In the genomic region with DNA sequence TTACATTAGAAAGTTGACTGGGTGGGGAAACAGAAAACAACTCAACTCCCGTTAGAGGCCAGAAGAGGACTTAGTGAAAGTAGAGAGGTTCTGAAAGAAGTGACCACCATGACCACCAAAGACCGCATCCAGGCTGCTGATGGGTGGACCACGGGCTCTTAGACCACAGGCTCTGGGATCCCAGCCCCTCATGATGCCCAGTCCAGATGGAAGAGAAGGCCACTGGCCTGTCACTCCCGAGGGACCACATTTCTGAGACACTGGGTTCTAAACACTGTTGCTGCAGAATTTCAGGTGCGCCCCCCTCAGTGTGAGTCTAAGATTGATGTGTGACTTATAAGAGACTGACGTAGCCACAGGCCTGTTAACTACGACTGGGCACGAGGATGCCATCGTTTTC, we compare ENCODE assay signal across 26 mouse cellular contexts. TPM values are rescaled to one million over a fixed set of nuclear protein-coding genes. Genes with fewer than 3 reads are reported as not detected.
DNase-seq lines count a peak whose midpoint lies in the region; ATAC-seq lines count a peak whose summit lies in the region.
"Had no signal": no experiment of that assay in that cellular context is flagged by ENCODE, and none has a peak within 500 bp of the region (broad histone marks: within the 10 kb centered on the region; RNA-seq: fewer than 3 reads in every experiment).

No protein-coding gene starts in this region.

- no peaks in the 10 kb centered on the region for H3K27me3 ChIP-seq in kidney, embryonic 16.5 days (ENCODE audit: insufficient read depth, low read length)
- no peaks in the 10 kb centered on the region for H3K27me3 ChIP-seq in forebrain, embryonic 11.5 days (ENCODE audit: control insufficient read depth, insufficient read depth, low read length)
- no peaks in the 10 kb centered on the region for H3K27me3 ChIP-seq in forebrain, embryonic 14.5 days (replicated peaks; ENCODE audit: control insufficient read depth, insufficient read depth, low read length)
- no peaks in the 10 kb centered on the region; the same call in 1 of the 2 replicates for H3K27me3 ChIP-seq in midbrain, embryonic 16.5 days (ENCODE audit: control insufficient read depth, insufficient read depth, low read depth, low read length)
- H3K27me3 ChIP-seq: embryonic facial prominence, embryonic 15.5 days; heart, embryonic 12.5 days; limb, embryonic 13.5 days; liver, embryonic 12.5 days had no signal

- H3K9ac ChIP-seq in kidney, embryonic 16.5 days (replicated peaks; ENCODE audit: low read length) = no peak overlapping the region
- H3K9ac ChIP-seq in forebrain, embryonic 11.5 days (ENCODE audit: low read length) = peak overlapping the region; percentile 37; the same call in 1 of the 2 replicates
- no peak overlapping the region for H3K9ac ChIP-seq in forebrain, embryonic 14.5 days (ENCODE audit: low read length)
- no peak overlapping the region for H3K9ac ChIP-seq in midbrain, embryonic 16.5 days (ENCODE audit: low read depth, low read length)
- H3K9ac ChIP-seq: embryonic facial prominence, embryonic 15.5 days; heart, embryonic 12.5 days; hindbrain, embryonic 12.5 days; limb, embryonic 13.5 days; liver, embryonic 12.5 days had no signal

- WGBS in kidney, embryonic 16.5 days = 79% methylated on average over 9 of the region's 9 CpGs
- 52% methylated on average over 9 of the region's 9 CpGs for WGBS in forebrain, embryonic 11.5 days
- 36% methylated on average over 9 of the region's 9 CpGs for WGBS in forebrain, embryonic 14.5 days
- 59% methylated on average over 9 of the region's 9 CpGs for WGBS in midbrain, embryonic 16.5 days

- ATAC-seq in kidney, embryonic 16.5 days (ENCODE audit: low FRiP score, low TSS enrichment) = no peak
- peak; percentile 22 for ATAC-seq in forebrain, embryonic 11.5 days (replicated peaks; ENCODE audit: low FRiP score)
- peak; percentile 16; the same call in 1 of the 2 replicates for ATAC-seq in forebrain, embryonic 14.5 days
- ATAC-seq in midbrain, embryonic 16.5 days = no peak
- ATAC-seq in erythroblast, adult 5-6 weeks (replicated peaks; ENCODE audit: low FRiP score, poor library complexity, severe bottlenecking) = no peak
- ATAC-seq: inflammation-experienced regulatory T-cells, adult 6 months; liver, embryonic 12.5 days had no signal

- H3K4me2 ChIP-seq in kidney, embryonic 16.5 days (replicated peaks; ENCODE audit: low read depth, low read length) = no peak overlapping the region
- H3K4me2 ChIP-seq in forebrain, embryonic 11.5 days (ENCODE audit: low read depth, low read length, severe bottlenecking) = peak overlapping the region; percentile 24; the same call in 1 of the 2 replicates
- peak overlapping the region; percentile 25; the same call in 1 of the 2 replicates for H3K4me2 ChIP-seq in forebrain, embryonic 14.5 days (ENCODE audit: low read length)
- no peak overlapping the region for H3K4me2 ChIP-seq in midbrain, embryonic 16.5 days (ENCODE audit: low read length)
- H3K4me2 ChIP-seq: embryonic facial prominence, embryonic 15.5 days; heart, embryonic 12.5 days; hindbrain, embryonic 12.5 days; limb, embryonic 13.5 days; liver, embryonic 12.5 days had no signal

- 0 out of 2 replicates have a peak, but pooled peaks cover 7% of the 10 kb centered on the region for H3K4me1 ChIP-seq in kidney, embryonic 16.5 days (ENCODE audit: insufficient read depth, low read length)
- H3K4me1 ChIP-seq in forebrain, embryonic 11.5 days (replicated peaks; ENCODE audit: control insufficient read depth, insufficient read depth, low read length) = peaks cover 15% of the 10 kb centered on the region
- H3K4me1 ChIP-seq in forebrain, embryonic 14.5 days (ENCODE audit: control insufficient read depth, insufficient read depth, low read length) = peaks cover 20% of the 10 kb centered on the region
- H3K4me1 ChIP-seq in midbrain, embryonic 16.5 days (ENCODE audit: control insufficient read depth, insufficient read depth, low read length) = peaks cover 11% of the 10 kb centered on the region
- H3K4me1 ChIP-seq: heart, embryonic 12.5 days had no signal

- no peaks in the 10 kb centered on the region for H3K9me3 ChIP-seq in kidney, embryonic 16.5 days (ENCODE audit: low read length)
- no peaks in the 10 kb centered on the region for H3K9me3 ChIP-seq in forebrain, embryonic 11.5 days (ENCODE audit: control insufficient read depth, low read length)
- H3K9me3 ChIP-seq in forebrain, embryonic 14.5 days (replicated peaks; ENCODE audit: control insufficient read depth, low read length) = no peaks in the 10 kb centered on the region
- H3K9me3 ChIP-seq in midbrain, embryonic 16.5 days (replicated peaks; ENCODE audit: control insufficient read depth, low read length, poor library complexity, severe bottlenecking) = no peaks in the 10 kb centered on the region
- H3K9me3 ChIP-seq: embryonic facial prominence, embryonic 15.5 days; heart, embryonic 12.5 days; hindbrain, embryonic 12.5 days; limb, embryonic 13.5 days; liver, embryonic 12.5 days had no signal

- peak overlapping the region; percentile 65 for H3K27ac ChIP-seq in kidney, embryonic 16.5 days (ENCODE audit: low read length)
- peak overlapping the region; percentile 94 for H3K27ac ChIP-seq in forebrain, embryonic 11.5 days (ENCODE audit: low read depth, low read length)
- H3K27ac ChIP-seq in forebrain, embryonic 14.5 days (ENCODE audit: low read depth, low read length) = peak overlapping the region; percentile 82
- H3K27ac ChIP-seq in midbrain, embryonic 16.5 days (ENCODE audit: low read length) = peak overlapping the region; percentile 54
- H3K27ac ChIP-seq: embryonic facial prominence, embryonic 15.5 days; hindbrain, embryonic 12.5 days; layer of hippocampus, adult 2 months; limb, embryonic 13.5 days; liver, embryonic 12.5 days had no signal

- no peak for DNase-seq in kidney, adult 8-10 months
- DNase-seq in forebrain, embryonic 11.5 days (ENCODE audit: low spot score) = peak; percentile 59
- no peak for DNase-seq in forebrain, embryonic 14.5 days (ENCODE audit: low spot score)
- DNase-seq in lung, postnatal 25 days (ENCODE audit: low spot score) = no peak
- DNase-seq: adrenal gland, adult 2 months; cerebellum, adult 11-12 months; cerebellum, postnatal 10 days; gastrocnemius, postnatal 14 days; heart, adult 18-20 months; heart, postnatal 10 days; kidney, adult 18-20 months; kidney, postnatal 25 days; lung, adult 18-20 months; lung, postnatal 10 days; thymus, postnatal 14 days had no signal

- no peak overlapping the region for H3K4me3 ChIP-seq in kidney, embryonic 16.5 days (ENCODE audit: low read length)
- H3K4me3 ChIP-seq in forebrain, embryonic 11.5 days (ENCODE audit: low read depth, low read length) = no peak overlapping the region
- no peak overlapping the region for H3K4me3 ChIP-seq in forebrain, embryonic 14.5 days (ENCODE audit: low read depth, low read length)
- H3K4me3 ChIP-seq in midbrain, embryonic 16.5 days (ENCODE audit: low read depth, low read length) = no peak overlapping the region
- H3K4me3 ChIP-seq: embryonic facial prominence, embryonic 15.5 days; heart, embryonic 12.5 days; hindbrain, embryonic 12.5 days; layer of hippocampus, adult 2 months; limb, embryonic 13.5 days; liver, embryonic 12.5 days had no signal

- no peaks in the 10 kb centered on the region for H3K36me3 ChIP-seq in kidney, embryonic 16.5 days (ENCODE audit: insufficient read depth, low read length)
- H3K36me3 ChIP-seq in forebrain, embryonic 11.5 days (ENCODE audit: control insufficient read depth, insufficient read depth, low read length) = no peaks in the 10 kb centered on the region
- H3K36me3 ChIP-seq in forebrain, embryonic 14.5 days (ENCODE audit: control insufficient read depth, insufficient read depth, low read length) = no peaks in the 10 kb centered on the region
- H3K36me3 ChIP-seq in midbrain, embryonic 16.5 days (ENCODE audit: control insufficient read depth, insufficient read depth, low read length) = no peaks in the 10 kb centered on the region
- H3K36me3 ChIP-seq: embryonic facial prominence, embryonic 15.5 days; heart, embryonic 12.5 days; hindbrain, embryonic 12.5 days; limb, embryonic 13.5 days; liver, embryonic 12.5 days had no signal

RNA-seq across cellular contexts. Expression of a gene that starts 5.2 kb away (rescaled TPM):
- 54.2 and 56.5 TPM in 2 replicates for polyA plus RNA-seq in kidney, embryonic 16.5 days (2015; fragmentation: Nextera tagmentation; extraction: Ambion mirVana)
- polyA plus RNA-seq in forebrain, embryonic 11.5 days (2014; fragmentation: Nextera tagmentation; extraction: Ambion mirVana) = 60.7 and 67.0 TPM in 2 replicates
- 77.3 TPM in 2 replicates for polyA plus RNA-seq in forebrain, embryonic 14.5 days (2014; fragmentation: Nextera tagmentation; extraction: Ambion mirVana)
- 68.2 and 73.7 TPM in 2 replicates for polyA plus RNA-seq in midbrain, embryonic 16.5 days (2015; fragmentation: Nextera tagmentation; extraction: Ambion mirVana)
- 31.3 and 85.3 TPM in 2 replicates for total RNA-seq in erythroblast, adult 5-6 weeks (2015; ENCODE audit: low replicate concordance)
- total RNA-seq in erythroblast, adult 5-6 weeks (2017; ENCODE audit: low replicate concordance) = 23.1 and 25.5 TPM in 2 replicates

RNA-seq across cellular contexts. Expression of a gene that starts 47.9 kb away (rescaled TPM):
- polyA plus RNA-seq in kidney, embryonic 16.5 days (2015; fragmentation: Nextera tagmentation; extraction: Ambion mirVana) = 28.0 and 29.5 TPM in 2 replicates
- polyA plus RNA-seq in forebrain, embryonic 11.5 days (2014; fragmentation: Nextera tagmentation; extraction: Ambion mirVana) = 19.3 and 25.7 TPM in 2 replicates
- polyA plus RNA-seq in forebrain, embryonic 14.5 days (2014; fragmentation: Nextera tagmentation; extraction: Ambion mirVana) = 23.7 and 34.1 TPM in 2 replicates
- polyA plus RNA-seq in midbrain, embryonic 16.5 days (2015; fragmentation: Nextera tagmentation; extraction: Ambion mirVana) = 27.3 and 29.2 TPM in 2 replicates
- total RNA-seq in erythroblast, adult 5-6 weeks (2015; ENCODE audit: low replicate concordance) = 1.0 and 3.5 TPM in 2 replicates
- total RNA-seq in erythroblast, adult 5-6 weeks (2017; ENCODE audit: low replicate concordance) = 0.56 and 2.7 TPM in 2 replicates

RNA-seq across cellular contexts. Expression of a gene that starts 48.0 kb away (rescaled TPM):
- polyA plus RNA-seq in kidney, embryonic 16.5 days (2015; fragmentation: Nextera tagmentation; extraction: Ambion mirVana) = 0.20 and 0.35 TPM in 2 replicates
- polyA plus RNA-seq in forebrain, embryonic 11.5 days (2014; fragmentation: Nextera tagmentation; extraction: Ambion mirVana) = 0.11 and 0.33 TPM in 2 replicates
- 0.29 and 0.74 TPM in 2 replicates for polyA plus RNA-seq in forebrain, embryonic 14.5 days (2014; fragmentation: Nextera tagmentation; extraction: Ambion mirVana)
- polyA plus RNA-seq in midbrain, embryonic 16.5 days (2015; fragmentation: Nextera tagmentation; extraction: Ambion mirVana) = 1.0 and 1.3 TPM in 2 replicates
- total RNA-seq in erythroblast, adult 5-6 weeks (2015; ENCODE audit: low replicate concordance) = 0.77 and 2.5 TPM in 2 replicates
- total RNA-seq in erythroblast, adult 5-6 weeks (2017; ENCODE audit: low replicate concordance) = 1.2 and 2.0 TPM in 2 replicates
- total RNA-seq: gastrocnemius, postnatal 14 days; heart, postnatal 10 days; MEL had no signal
- polyA plus RNA-seq: inflammation-experienced regulatory T-cells, adult 6 months had no signal

Comparison
In these comparisons a context has a peak if more than half of its experiments do, and no peak if none do; other contexts are left out.
1. ATAC-seq: peak in forebrain, embryonic 11.5 days (single experiment) and forebrain, embryonic 14.5 days (single experiment); none in kidney, embryonic 16.5 days (single experiment), midbrain, embryonic 16.5 days (single experiment) and erythroblast, adult 5-6 weeks (single experiment).
2. H3K4me2 ChIP-seq: peak in forebrain, embryonic 11.5 days (single experiment) and forebrain, embryonic 14.5 days (single experiment); none in kidney, embryonic 16.5 days (single experiment) and midbrain, embryonic 16.5 days (single experiment).
3. Peak in every context shown above with its lines, with median percentiles within 50 percentile points of each other: H3K27ac ChIP-seq.